Mouse (Mus musculus) ovary, postnatal 10 days (tissue): Measurements from ENCODE around the gene Pde4b.
"Not testable (repeated sequence)": the region's sequence is repeated elsewhere in the genome, so short reads cannot be mapped to it uniquely, and the experiment has no call there.

Source experiments
- DNase-seq: peaks from one replicate; pipeline ENCODE4 v3.0.0; 2022; ENCODE audit warnings: low spot score

Pde4b gene

GRCm38 (mm10) chr4:102480830-102481484 lies 393.6 kb downstream of the Pde4b start:
- DNase-seq, result no peak

- DNase-seq, result no peak
Observed at GRCm38 (mm10) chr4:102483354-102484018, 396.1 kb downstream of the Pde4b start.

- DNase-seq, result no peak
Observed at GRCm38 (mm10) chr4:102484738-102485137, 397.4 kb downstream of the Pde4b start.

GRCm38 (mm10) chr4:102486134-102486920 lies 399.0 kb downstream of the Pde4b start:
- no peak for DNase-seq

- DNase-seq, result no peak
Observed at GRCm38 (mm10) chr4:102486921-102487240, 399.5 kb downstream of the Pde4b start.

- DNase-seq, result no peak
Observed at GRCm38 (mm10) chr4:102488000-102488399, 400.7 kb downstream of the Pde4b start.

GRCm38 (mm10) chr4:102491468-102492123 lies 404.3 kb downstream of the Pde4b start:
- no peak for DNase-seq

GRCm38 (mm10) chr4:102492911-102493310 lies 405.6 kb downstream of the Pde4b start:
- no peak for DNase-seq

GRCm38 (mm10) chr4:102493342-102494128 lies 406.2 kb downstream of the Pde4b start:
- no peak for DNase-seq

GRCm38 (mm10) chr4:102494203-102494602 lies 406.9 kb downstream of the Pde4b start:
- DNase-seq, result not testable (repeated sequence)

- DNase-seq, result no peak
Observed at GRCm38 (mm10) chr4:102495001-102495400, 407.7 kb downstream of the Pde4b start.

- no peak for DNase-seq
Observed at GRCm38 (mm10) chr4:102495474-102495873, 408.1 kb downstream of the Pde4b start.

GRCm38 (mm10) chr4:102496269-102497177 lies 409.2 kb downstream of the Pde4b start:
- no peak for DNase-seq

- no peak for DNase-seq
Observed at GRCm38 (mm10) chr4:102497221-102497620, 409.9 kb downstream of the Pde4b start.

GRCm38 (mm10) chr4:102498169-102498919 lies 411.0 kb downstream of the Pde4b start:
- no peak for DNase-seq

- DNase-seq, result no peak
Observed at GRCm38 (mm10) chr4:102498920-102499316, 411.6 kb downstream of the Pde4b start.

- DNase-seq, result no peak
Observed at GRCm38 (mm10) chr4:102505714-102506113, 418.4 kb downstream of the Pde4b start.

GRCm38 (mm10) chr4:102506376-102507280 lies 419.3 kb downstream of the Pde4b start:
- no peak for DNase-seq

GRCm38 (mm10) chr4:102507344-102507743 lies 420.0 kb downstream of the Pde4b start:
- no peak for DNase-seq
